Mouse (Mus musculus) neural tube, embryonic 11.5 days (tissue): ENCODE measurements at regions not wholly inside any gene's neighbourhood (a gene's known extent, or its start where the extent isn't known, plus 50 kb on each side); places are given as distances from the start of the nearest gene placed in this dataset.

ENCODE experiments used
- ATAC-seq: fragments of 200-750 bp; cut with Nextera tagmentation; 2 replicates; pipeline ENCODE4 v1.8.0; 2017; ENCODE audit warnings: moderate number of reproducible peaks, mild to moderate bottlenecking, moderate TSS enrichment, moderate library complexity; ENCODE audit not compliant: insufficient read depth, low FRiP score, low TSS enrichment
- DNase-seq: peaks from one replicate; pipeline ENCODE4 v3.0.0-alpha.2; 2015; ENCODE audit warnings: low spot score
- H3K27ac ChIP-seq: fragments of 300-500 bp; sonication (generic); 2 replicates; pipeline ENCODE4 v1.5.1; 2014; ENCODE audit warnings: low read depth, mild to moderate bottlenecking, low read length
- H3K27me3 ChIP-seq: fragments of 300-500 bp; sonication (generic); 2 replicates; pipeline ENCODE4 v1.6.1; 2014; ENCODE audit warnings: mild to moderate bottlenecking, low read length, mixed read lengths; ENCODE audit not compliant: control insufficient read depth, insufficient read depth
- H3K36me3 ChIP-seq: fragments of 300-500 bp; sonication (generic); 2 replicates; pipeline ENCODE4 v1.6.1; 2014; ENCODE audit warnings: mild to moderate bottlenecking, low read length, moderate library complexity, mixed read lengths; ENCODE audit not compliant: control insufficient read depth, insufficient read depth
- H3K4me1 ChIP-seq: fragments of 300-500 bp; sonication (generic); 2 replicates; pipeline ENCODE4 v1.6.1; 2014; ENCODE audit warnings: low read length, mixed read lengths; ENCODE audit not compliant: control insufficient read depth, insufficient read depth
- H3K4me2 ChIP-seq: fragments of 300-500 bp; sonication (generic); 2 replicates; pipeline ENCODE4 v1.6.1; 2014; ENCODE audit warnings: low read depth, mild to moderate bottlenecking, moderate library complexity
- H3K4me3 ChIP-seq: fragments of 300-500 bp; sonication (generic); 2 replicates; pipeline ENCODE4 v1.5.1; 2014; ENCODE audit warnings: low read depth, low read length
- H3K9ac ChIP-seq: fragments of 300-500 bp; sonication (generic); 2 replicates; pipeline ENCODE4 v1.6.1; 2014; ENCODE audit warnings: mild to moderate bottlenecking, low read length
- H3K9me3 ChIP-seq: fragments of 300-500 bp; sonication (generic); 2 replicates; pipeline ENCODE4 v1.6.1; 2016; ENCODE audit warnings: low read length; ENCODE audit not compliant: control insufficient read depth
- WGBS: fragments of 180-500 bp; shearing (Covaris S2); extraction: QIAGEN DNeasy Blood & Tissue Kit; methylation state at CpG from one replicate; pipeline ENCODE4 v1.1.7; 2014; 5-methylcytosine and 5-hydroxymethylcytosine counted together

- Histone ChIP-seq H3K4me2 (no peak overlapping the region), H3K9me3 (no peaks in the 10 kb centered on the region), H3K4me3 (no peak overlapping the region), H3K9ac (no peak overlapping the region), H3K27me3 (no peaks in the 10 kb centered on the region), H3K4me1 (no peaks in the 10 kb centered on the region), H3K27ac (no peak overlapping the region), H3K36me3 (no peaks in the 10 kb centered on the region)
- WGBS = 88% methylated on average over 3 of the region's 3 CpGs
- ATAC-seq (no peak), DNase-seq (no peak)
Measured at GRCm38 (mm10) chr9:31609731-31610130, 145.5 kb upstream of the Tmem45b start.

GRCm38 (mm10) chr9:31608084-31608870 lies 144.0 kb upstream of the Tmem45b start:
- Histone ChIP-seq H3K27me3 (no peaks in the 10 kb centered on the region), H3K9ac (no peak overlapping the region), H3K4me3 (no peak overlapping the region), H3K4me1 (no peaks in the 10 kb centered on the region), H3K9me3 (no peaks in the 10 kb centered on the region), H3K27ac (no peak overlapping the region), H3K4me2 (no peak overlapping the region), H3K36me3 (no peaks in the 10 kb centered on the region)
- ATAC-seq (no peak), DNase-seq (no peak)
- WGBS = 74% methylated on average over 8 of the region's 8 CpGs

GRCm38 (mm10) chr9:31606936-31607335 lies 142.7 kb upstream of the Tmem45b start:
- Histone ChIP-seq H3K36me3 (no peaks in the 10 kb centered on the region), H3K4me1 (no peaks in the 10 kb centered on the region), H3K9me3 (no peaks in the 10 kb centered on the region), H3K27me3 (no peaks in the 10 kb centered on the region), H3K27ac (no peak overlapping the region), H3K4me3 (no peak overlapping the region), H3K9ac (no peak overlapping the region), H3K4me2 (no peak overlapping the region)
- 80% methylated on average over 6 of the region's 6 CpGs for WGBS
- ATAC-seq (no peak), DNase-seq (no peak)

DNA sequence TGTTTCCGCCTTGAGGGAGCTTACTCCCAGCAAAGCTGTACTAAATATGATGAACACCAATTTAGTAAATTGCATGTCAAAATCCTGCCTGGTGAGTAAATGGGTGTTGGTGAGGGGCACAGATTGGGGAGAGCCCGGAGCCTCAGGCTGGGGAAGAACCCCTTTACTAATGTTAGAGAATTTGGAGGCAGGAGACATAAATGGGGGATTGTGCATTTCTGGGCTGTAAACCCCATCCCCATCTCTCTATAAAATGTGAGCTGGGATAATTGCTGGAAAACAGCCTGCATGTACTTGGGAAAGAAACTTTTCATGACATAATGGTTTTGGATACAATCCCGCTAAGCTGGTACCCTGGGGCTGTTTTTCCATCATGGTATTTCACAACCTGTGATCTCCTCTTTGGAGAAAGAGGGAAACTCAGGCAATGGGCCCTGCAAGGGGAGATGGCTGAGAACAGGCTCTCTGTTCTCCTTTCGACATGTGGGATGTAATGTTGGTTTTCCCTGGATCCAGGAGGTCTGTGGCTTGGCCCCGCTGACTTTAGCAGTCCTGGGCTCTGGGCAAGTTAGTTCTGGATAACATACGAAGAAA lies 140.3 kb upstream of the Tmem45b start:
- H3K9me3 ChIP-seq = no peaks in the 10 kb centered on the region
- no peak overlapping the region for H3K27ac ChIP-seq
- no peaks in the 10 kb centered on the region for H3K36me3 ChIP-seq
- no peak overlapping the region for H3K4me3 ChIP-seq
- DNase-seq (no peak), ATAC-seq (no peak)
- no peak overlapping the region for H3K4me2 ChIP-seq
- H3K4me1 ChIP-seq = no peaks in the 10 kb centered on the region
- 81% methylated on average over 6 of the region's 6 CpGs for WGBS
- no peaks in the 10 kb centered on the region for H3K27me3 ChIP-seq
- no peak overlapping the region for H3K9ac ChIP-seq

DNA sequence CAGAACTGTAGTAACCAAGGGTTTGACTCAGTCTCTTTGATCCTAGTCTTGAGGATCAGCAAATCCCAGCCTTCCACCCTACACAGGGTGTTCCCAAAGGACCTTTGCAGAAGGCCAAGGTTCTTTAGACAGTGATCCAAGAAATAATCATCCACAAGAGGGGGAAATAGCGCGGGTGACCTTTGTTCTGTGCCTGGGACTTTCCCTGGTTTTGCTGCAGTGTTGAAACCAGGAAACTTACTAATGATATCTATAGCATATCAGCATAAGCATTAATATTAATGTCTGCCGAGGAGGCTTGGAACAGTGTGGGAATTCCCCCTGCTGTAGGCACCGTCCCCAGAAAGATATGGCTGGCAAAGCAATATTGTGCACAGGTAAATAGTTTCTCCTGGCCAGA lies 138.4 kb upstream of the Tmem45b start:
- no peak overlapping the region for H3K9ac ChIP-seq
- no peak for ATAC-seq

DNA sequence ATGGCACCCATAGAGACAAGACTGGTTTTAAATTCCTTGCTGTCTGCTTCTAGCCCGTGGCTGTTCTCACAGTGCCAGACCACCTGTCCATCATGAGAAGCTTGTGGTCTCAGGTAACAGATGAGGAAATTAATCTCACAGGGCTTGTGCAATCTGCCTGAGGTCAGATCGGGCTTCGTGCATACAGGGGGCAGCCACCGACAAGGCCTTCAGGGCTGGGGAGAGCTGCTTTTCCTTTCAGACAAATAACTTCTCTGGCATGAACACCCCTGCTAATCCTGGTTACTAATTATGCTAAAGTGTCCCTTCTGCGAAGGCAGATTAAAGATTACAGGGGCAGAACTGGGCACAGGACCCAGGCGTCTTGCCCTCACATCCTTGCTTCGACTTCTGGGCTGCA lies 130.8 kb upstream of the Tmem45b start:
- no peak for DNase-seq
- Histone ChIP-seq H3K9ac (no peak overlapping the region), H3K4me1 (no peaks in the 10 kb centered on the region), H3K4me2 (no peak overlapping the region), H3K9me3 (no peaks in the 10 kb centered on the region), H3K4me3 (no peak overlapping the region), H3K36me3 (no peaks in the 10 kb centered on the region), H3K27me3 (no peaks in the 10 kb centered on the region), H3K27ac (no peak overlapping the region)
- WGBS = 87% methylated on average over 7 of the region's 7 CpGs
- no peak for ATAC-seq

More for the DNA sequence above, 138.4 kb upstream of the Tmem45b start:
- 98% methylated on average over 4 of the region's 4 CpGs for WGBS
- Histone ChIP-seq H3K27me3 (no peaks in the 10 kb centered on the region), H3K9me3 (no peaks in the 10 kb centered on the region), H3K4me3 (no peak overlapping the region), H3K4me1 (no peaks in the 10 kb centered on the region), H3K4me2 (no peak overlapping the region), H3K36me3 (no peaks in the 10 kb centered on the region), H3K27ac (no peak overlapping the region)
- no peak for DNase-seq

- Histone ChIP-seq H3K27me3 (no peaks in the 10 kb centered on the region), H3K4me3 (no peak overlapping the region), H3K9me3 (no peaks in the 10 kb centered on the region), H3K9ac (no peak overlapping the region), H3K36me3 (no peaks in the 10 kb centered on the region), H3K27ac (no peak overlapping the region), H3K4me1 (no peaks in the 10 kb centered on the region), H3K4me2 (no peak overlapping the region)
- ATAC-seq (no peak), DNase-seq (no peak)
Measured at GRCm38 (mm10) chr9:31587671-31588070, 123.4 kb upstream of the Tmem45b start.

- no peak for ATAC-seq
- Histone ChIP-seq H3K4me3 (no peak overlapping the region), H3K4me1 (no peaks in the 10 kb centered on the region), H3K9ac (no peak overlapping the region), H3K27me3 (no peaks in the 10 kb centered on the region), H3K36me3 (no peaks in the 10 kb centered on the region), H3K9me3 (no peaks in the 10 kb centered on the region), H3K27ac (no peak overlapping the region), H3K4me2 (no peak overlapping the region)
- 90% methylated on average over 10 of the region's 10 CpGs for WGBS
- DNase-seq = no peak
Measured at GRCm38 (mm10) chr9:31583983-31584382, 119.7 kb upstream of the Tmem45b start.

DNA sequence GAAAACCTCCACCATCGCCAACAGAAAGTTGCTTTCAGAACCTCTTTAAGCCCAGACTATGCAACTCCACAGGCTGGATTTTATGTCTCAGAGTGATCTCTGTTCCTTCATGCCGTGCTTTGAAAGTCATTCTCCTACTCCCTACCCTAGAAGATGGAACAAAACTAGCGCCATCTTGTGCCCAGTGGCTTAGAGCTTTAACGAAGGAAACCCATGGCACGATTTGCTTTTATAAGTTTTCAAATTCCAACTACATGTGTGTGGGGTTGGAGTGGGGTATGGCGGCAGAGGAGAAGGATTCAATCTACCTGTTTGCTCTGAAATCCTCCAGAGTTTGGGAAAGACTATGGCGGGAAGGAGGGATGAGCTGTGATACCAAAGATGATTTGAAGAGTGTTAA lies 118.7 kb upstream of the Tmem45b start:
- ATAC-seq (no peak), DNase-seq (no peak)
- H3K4me3 ChIP-seq = no peak overlapping the region
- H3K9me3 ChIP-seq = no peaks in the 10 kb centered on the region
- 80% methylated on average over 7 of the region's 7 CpGs for WGBS
- no peaks in the 10 kb centered on the region for H3K27me3 ChIP-seq
- no peak overlapping the region for H3K27ac ChIP-seq
- no peak overlapping the region for H3K4me2 ChIP-seq
- H3K4me1 ChIP-seq = no peaks in the 10 kb centered on the region
- H3K36me3 ChIP-seq = no peaks in the 10 kb centered on the region
- H3K9ac ChIP-seq = no peak overlapping the region
